Mouse (Mus musculus) spleen, adult 2 months (tissue): ENCODE measurements around the gene Sfr1.

Experiments
- CTCF ChIP-seq: fragments of 200-500 bp; IDR thresholded peaks from 2 replicates; pipeline ENCODE4 v1.5.1; 2011; ENCODE audit warnings: mild to moderate bottlenecking, inconsistent platforms; ENCODE audit not compliant: insufficient read depth, insufficient read length, insufficient replicate concordance; ENCODE audit errors: extremely low read depth
- POLR2A ChIP-seq: fragments of 200-500 bp; IDR thresholded peaks from 2 replicates; pipeline ENCODE4 v1.6.1; 2011; ENCODE audit warnings: low read depth, low read length, inconsistent platforms

GRCm38 (mm10) chr19:47722471-47722870 is 9.0 kb upstream of the Sfr1 start:
- TF ChIP-seq CTCF (no peak), POLR2A (no peak)
